Mouse (Mus musculus): ENCODE results near the gene Gper1. TPM values are rescaled to one million over a fixed set of nuclear protein-coding genes. Genes with fewer than 3 reads are reported as not detected.

Gene Gper1
- polyA plus RNA-seq, 1 experiment from 2014 or later, result 1.2 TPM

DNA sequence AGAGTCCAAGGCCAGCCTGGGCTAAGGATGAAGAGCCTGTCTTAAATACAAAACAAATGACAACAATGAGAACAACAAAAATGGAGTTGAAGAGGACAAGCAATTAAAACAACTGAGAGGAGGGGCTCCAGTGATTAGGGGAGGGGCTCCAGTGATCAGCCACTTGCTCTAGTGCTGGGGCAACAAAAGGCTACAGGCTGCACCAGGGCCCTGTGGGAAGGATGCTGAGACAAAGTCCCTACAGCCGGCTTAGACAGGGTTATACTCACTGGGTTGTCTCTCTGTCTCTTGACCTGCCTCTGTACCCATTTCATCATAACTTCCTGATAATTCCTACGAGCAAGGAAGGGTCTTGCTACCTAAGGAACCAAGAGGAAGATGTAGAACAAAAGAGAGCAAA, 4.8 kb upstream of the Gper1 start:
- no peaks in the 10 kb centered on the region for H3K27me3 ChIP-seq
- peaks cover 9% of the 10 kb centered on the region for H3K36me3 ChIP-seq
- 78% methylated on average over 2 of the region's 2 CpGs for WGBS
- no peak overlapping the region for H3K4me2 ChIP-seq
- no peak overlapping the region for H3K27ac ChIP-seq
- H3K9me3 ChIP-seq, result 0 out of 2 replicates have a peak, but pooled peaks cover 3% of the 10 kb centered on the region
- ATAC-seq (ENCODE audit: insufficient number of reproducible peaks, insufficient read depth, low FRiP score, low TSS enrichment, low read depth), result no peak
- H3K4me3 ChIP-seq, result no peak overlapping the region
- peaks cover 7% of the 10 kb centered on the region for H3K4me1 ChIP-seq
- H3K9ac ChIP-seq, result no peak overlapping the region

DNA sequence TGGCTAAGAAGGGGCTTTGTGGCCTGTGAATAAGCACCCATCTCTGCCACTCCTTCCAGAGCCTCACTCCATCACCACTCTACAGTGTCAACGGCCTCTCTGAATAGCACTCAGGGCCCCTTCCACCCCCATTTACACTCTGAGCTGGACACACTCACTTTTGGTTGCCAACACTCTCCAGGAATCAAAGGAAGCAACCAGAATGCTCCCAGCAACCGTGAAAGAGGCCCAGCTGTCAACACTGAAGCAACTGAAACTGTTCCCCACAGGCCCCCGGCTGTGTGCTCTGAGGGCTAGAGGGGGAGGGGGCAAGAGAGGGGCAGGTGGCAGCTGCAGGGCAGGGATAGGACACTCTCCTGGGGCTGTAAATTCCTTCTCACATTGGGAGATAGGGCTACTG, 4.3 kb upstream of the Gper1 start:
- Histone ChIP-seq H3K36me3 (peaks cover 9% of the 10 kb centered on the region), H3K9me3 (0 out of 2 replicates have a peak, but pooled peaks cover 3% of the 10 kb centered on the region), H3K4me1 (peaks cover 10% of the 10 kb centered on the region), H3K27me3 (no peaks in the 10 kb centered on the region), H3K9ac (no peak overlapping the region), H3K4me2 (no peak overlapping the region), H3K4me3 (no peak overlapping the region), H3K27ac (no peak overlapping the region)
- WGBS, result 43% methylated on average over 3 of the region's 3 CpGs
- ATAC-seq (ENCODE audit: insufficient number of reproducible peaks, insufficient read depth, low FRiP score, low TSS enrichment, low read depth), result no peak

DNA sequence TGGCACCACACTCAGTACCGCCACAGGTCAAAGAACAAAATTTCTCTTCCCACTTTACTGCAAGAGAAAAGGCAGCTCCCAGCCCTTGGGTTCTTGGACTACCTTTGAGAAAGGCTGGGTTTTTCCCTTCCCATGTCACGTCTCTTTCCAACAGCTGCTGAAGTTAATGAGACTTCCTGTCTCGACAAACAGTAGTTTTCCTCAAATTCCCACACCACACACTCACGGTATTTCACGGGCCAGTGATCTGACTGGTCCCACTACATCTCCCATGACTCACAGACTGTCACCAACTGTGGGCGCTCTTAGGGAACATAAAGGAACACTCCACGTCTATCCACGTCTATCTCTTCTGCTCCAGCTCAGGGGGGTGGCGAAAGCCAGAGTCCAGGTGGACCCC, 2.2 kb downstream of the Gper1 start:
- H3K27me3 ChIP-seq, result no peaks in the 10 kb centered on the region
- H3K4me1 ChIP-seq, result peaks cover 15% of the 10 kb centered on the region
- H3K4me2 ChIP-seq, result no peak overlapping the region
- H3K36me3 ChIP-seq, result peaks cover 3% of the 10 kb centered on the region; the same call in 1 of the 2 replicates
- H3K4me3 ChIP-seq, result no peak overlapping the region
- 77% methylated on average over 9 of the region's 9 CpGs for WGBS
- H3K9ac ChIP-seq, result no peak overlapping the region
- no peak overlapping the region for H3K27ac ChIP-seq
- ATAC-seq (ENCODE audit: insufficient number of reproducible peaks, insufficient read depth, low FRiP score, low TSS enrichment, low read depth), result no peak
- no peaks in the 10 kb centered on the region for H3K9me3 ChIP-seq

DNA sequence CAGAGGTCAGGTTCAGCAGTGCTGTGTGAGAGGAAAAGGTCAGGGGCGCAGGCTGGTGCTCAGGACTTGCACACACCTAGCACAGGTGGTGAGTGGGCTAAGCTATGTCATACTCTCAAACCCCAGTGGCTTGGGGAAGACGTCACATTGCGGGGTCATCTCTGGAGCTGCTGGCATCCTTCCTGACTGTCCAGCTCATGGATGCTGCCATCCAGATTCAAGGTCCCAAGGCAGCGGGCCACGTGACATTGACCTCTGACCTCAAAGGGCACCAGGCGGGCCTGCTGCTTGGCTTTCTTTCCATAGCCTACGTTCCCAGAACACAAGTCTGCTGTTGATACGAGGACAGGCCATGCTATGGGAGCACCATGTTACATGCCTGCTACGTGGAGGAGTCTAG, 4.0 kb downstream of the Gper1 start:
- H3K36me3 ChIP-seq, result peaks cover 3% of the 10 kb centered on the region; the same call in 1 of the 2 replicates
- H3K9ac ChIP-seq, result no peak overlapping the region
- WGBS, result 90% methylated on average over 9 of the region's 9 CpGs
- no peaks in the 10 kb centered on the region for H3K27me3 ChIP-seq
- H3K4me2 ChIP-seq, result no peak overlapping the region
- H3K9me3 ChIP-seq, result no peaks in the 10 kb centered on the region
- no peak overlapping the region for H3K4me3 ChIP-seq
- H3K27ac ChIP-seq, result no peak overlapping the region
- H3K4me1 ChIP-seq, result peaks cover 20% of the 10 kb centered on the region
- ATAC-seq (ENCODE audit: insufficient number of reproducible peaks, insufficient read depth, low FRiP score, low TSS enrichment, low read depth), result no peak

DNA sequence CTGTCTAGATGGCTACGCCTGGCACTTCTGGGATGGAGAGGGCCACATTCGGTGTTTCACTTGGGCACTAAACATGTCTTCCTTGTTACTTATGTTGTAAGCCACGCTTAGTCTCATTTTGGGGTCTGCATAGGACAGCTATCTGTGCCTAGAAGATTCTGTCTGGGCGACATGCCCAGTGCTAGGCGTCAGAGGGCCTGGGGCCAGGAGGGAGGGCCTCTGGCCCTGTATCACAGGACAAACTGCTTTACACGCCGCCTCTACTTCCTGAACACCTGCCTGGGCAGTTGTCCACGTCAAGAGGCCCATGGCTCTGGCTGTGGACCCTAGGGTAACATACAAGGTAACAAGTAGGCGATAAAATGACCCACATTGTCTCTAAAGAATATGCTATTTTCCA, 5.0 kb downstream of the Gper1 start:
- 84% methylated on average over 9 of the region's 9 CpGs for WGBS
- no peak for ATAC-seq (ENCODE audit: insufficient number of reproducible peaks, insufficient read depth, low FRiP score, low TSS enrichment, low read depth)
- peaks cover 19% of the 10 kb centered on the region for H3K4me1 ChIP-seq

DNA sequence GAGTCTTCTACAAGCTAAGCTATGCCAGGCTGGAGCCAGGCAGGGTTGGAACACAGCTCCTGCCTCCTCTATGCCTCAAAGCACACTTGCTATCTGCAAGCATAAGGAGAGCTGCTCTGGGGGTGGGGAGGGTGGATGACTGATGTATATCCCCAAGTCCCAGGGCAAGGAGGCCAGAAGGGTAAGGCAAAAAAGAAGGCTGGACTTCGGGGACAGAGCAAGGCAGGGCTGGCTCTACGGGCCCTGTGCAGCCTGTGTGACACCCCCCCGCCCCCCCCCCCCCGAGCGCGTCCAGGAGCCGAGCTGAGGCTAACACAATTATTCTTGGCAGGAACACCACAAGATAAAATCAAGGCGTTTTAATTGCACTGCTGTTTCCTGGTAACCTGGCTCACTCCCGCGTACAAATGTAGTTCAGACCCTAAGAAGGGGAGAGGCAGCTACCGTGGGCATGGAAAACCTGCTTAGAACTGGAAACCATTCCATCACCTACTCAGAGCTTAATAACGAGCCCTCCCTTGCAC, 6.9 kb downstream of the Gper1 start:
- Histone ChIP-seq H3K4me3 (no peak overlapping the region), H3K4me1 (peaks cover 15% of the 10 kb centered on the region; the same call in 1 of the 2 replicates), H3K9me3 (no peaks in the 10 kb centered on the region), H3K36me3 (peaks cover 3% of the 10 kb centered on the region; the same call in 1 of the 2 replicates), H3K9ac (no peak overlapping the region), H3K4me2 (no peak overlapping the region), H3K27me3 (no peaks in the 10 kb centered on the region), H3K27ac (no peak overlapping the region)
- no peak for ATAC-seq (ENCODE audit: insufficient number of reproducible peaks, insufficient read depth, low FRiP score, low TSS enrichment, low read depth)
- WGBS, result 41% methylated on average over 12 of the region's 12 CpGs

More for the DNA sequence above, 5.0 kb downstream of the Gper1 start:
- Histone ChIP-seq H3K9me3 (no peaks in the 10 kb centered on the region), H3K4me3 (no peak overlapping the region), H3K27ac (no peak overlapping the region), H3K36me3 (peaks cover 3% of the 10 kb centered on the region; the same call in 1 of the 2 replicates), H3K27me3 (no peaks in the 10 kb centered on the region), H3K9ac (no peak overlapping the region), H3K4me2 (no peak overlapping the region)

DNA sequence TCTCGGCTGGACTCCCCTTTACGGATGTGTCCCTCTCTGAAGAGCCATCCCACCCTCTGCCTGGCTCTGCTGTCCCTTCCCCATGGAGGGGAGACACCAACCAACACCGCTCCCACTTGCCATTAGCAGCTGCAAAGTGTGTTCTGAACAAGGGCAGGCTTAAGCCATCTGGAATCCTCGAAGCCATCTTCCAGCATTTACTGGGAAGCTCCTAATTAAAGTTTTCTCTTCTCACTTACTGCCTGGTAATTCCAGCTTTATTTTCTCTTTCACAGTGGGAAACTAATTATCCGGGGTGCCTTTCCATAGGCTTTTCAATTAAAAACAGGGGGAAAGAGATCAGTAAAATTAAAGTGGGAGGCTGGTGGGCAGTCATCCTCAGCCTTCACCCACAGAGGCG, 9.4 kb downstream of the Gper1 start:
- Histone ChIP-seq H3K9me3 (no peaks in the 10 kb centered on the region), H3K4me2 (no peak overlapping the region), H3K4me1 (peaks cover 15% of the 10 kb centered on the region; the same call in 1 of the 2 replicates), H3K9ac (no peak overlapping the region), H3K36me3 (0 out of 2 replicates have a peak, but pooled peaks cover 3% of the 10 kb centered on the region), H3K27ac (no peak overlapping the region), H3K27me3 (no peaks in the 10 kb centered on the region), H3K4me3 (no peak overlapping the region)
- no peak for ATAC-seq (ENCODE audit: insufficient number of reproducible peaks, insufficient read depth, low FRiP score, low TSS enrichment, low read depth)
- WGBS, result 60% methylated on average over 6 of the region's 6 CpGs

DNA sequence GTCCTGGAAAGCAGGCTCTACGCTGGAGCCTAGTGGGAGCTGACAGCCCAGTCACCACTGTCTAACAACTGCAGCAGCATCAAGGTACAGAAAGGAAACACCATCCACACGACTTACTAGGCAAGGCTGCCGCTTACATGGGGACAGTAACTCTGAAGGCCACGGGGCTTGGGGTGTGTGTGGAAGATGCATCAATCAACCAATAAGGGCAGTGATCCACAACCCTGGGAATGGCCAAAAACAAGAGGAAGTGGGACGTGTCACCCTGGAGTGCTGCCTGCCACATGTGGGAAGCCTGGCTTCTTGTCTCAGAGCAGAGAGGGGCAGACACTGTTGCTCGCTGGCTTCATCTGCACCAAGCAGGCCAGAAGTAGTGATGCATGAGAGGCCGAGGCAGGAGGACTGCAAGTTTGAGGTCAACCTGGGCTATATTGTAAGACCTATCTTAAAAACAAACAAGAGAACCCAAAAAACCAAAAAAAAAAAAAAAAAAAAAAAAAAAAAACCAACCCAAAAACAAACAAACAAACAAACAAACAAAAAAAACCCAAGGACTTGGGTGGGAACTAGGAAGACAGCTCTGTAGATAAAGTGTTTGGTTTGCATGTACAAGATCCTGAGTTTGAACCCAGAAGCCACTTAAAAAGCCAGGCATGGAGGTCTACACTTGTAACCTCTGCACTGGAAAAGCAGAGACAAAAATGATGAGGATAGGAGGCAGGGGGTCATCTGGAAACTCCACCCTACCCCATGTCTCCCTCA, 10.0 kb downstream of the Gper1 start:
- WGBS, result 57% methylated on average over 7 of the region's 7 CpGs
- Histone ChIP-seq H3K4me2 (no peak overlapping the region), H3K27me3 (no peaks in the 10 kb centered on the region), H3K9ac (no peak overlapping the region), H3K4me3 (no peak overlapping the region), H3K36me3 (0 out of 2 replicates have a peak, but pooled peaks cover 3% of the 10 kb centered on the region), H3K9me3 (no peaks in the 10 kb centered on the region), H3K4me1 (peaks cover 15% of the 10 kb centered on the region; the same call in 1 of the 2 replicates), H3K27ac (no peak overlapping the region)
- ATAC-seq (ENCODE audit: insufficient number of reproducible peaks, insufficient read depth, low FRiP score, low TSS enrichment, low read depth), result no peak

DNA sequence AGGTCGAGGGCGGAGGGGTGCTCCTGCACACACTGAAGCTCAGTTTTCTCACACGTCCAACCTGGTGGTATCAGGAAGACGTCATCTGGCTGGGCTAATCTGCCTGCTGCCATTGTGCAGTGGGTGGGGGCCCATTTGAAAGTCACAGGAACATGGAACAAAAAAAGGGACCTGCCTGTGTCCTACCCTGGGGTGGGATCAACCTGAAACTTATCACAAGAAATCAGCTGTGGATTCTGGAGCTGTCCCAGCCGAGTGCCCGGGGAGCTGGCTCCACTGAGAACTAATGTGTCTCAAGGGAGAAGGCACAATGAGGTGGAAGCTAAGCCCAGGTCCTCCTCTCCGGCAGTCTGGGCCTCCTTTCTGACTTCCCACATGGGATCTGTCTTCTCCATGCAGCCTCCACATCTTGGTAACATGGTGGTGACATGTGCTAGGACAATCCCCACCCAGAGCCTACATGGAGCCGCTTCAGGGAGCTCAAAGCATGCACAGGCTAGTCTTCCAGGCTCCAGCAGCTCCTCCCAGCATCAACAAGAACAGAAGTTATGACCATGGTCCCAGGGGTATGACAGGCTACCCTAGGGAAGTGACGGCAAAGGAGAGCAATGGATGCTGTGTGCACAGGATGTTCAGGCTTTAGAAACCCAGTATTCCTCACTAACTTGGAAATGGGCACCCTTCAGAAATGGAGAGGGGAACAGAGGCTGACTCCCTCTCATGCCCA, 11.1 kb downstream of the Gper1 start:
- ATAC-seq (ENCODE audit: insufficient number of reproducible peaks, insufficient read depth, low FRiP score, low TSS enrichment, low read depth), result no peak
- Histone ChIP-seq H3K36me3 (0 out of 2 replicates have a peak, but pooled peaks cover 3% of the 10 kb centered on the region), H3K4me3 (no peak overlapping the region), H3K4me2 (no peak overlapping the region), H3K9me3 (no peaks in the 10 kb centered on the region), H3K27ac (no peak overlapping the region), H3K4me1 (peaks cover 15% of the 10 kb centered on the region; the same call in 1 of the 2 replicates), H3K27me3 (no peaks in the 10 kb centered on the region), H3K9ac (no peak overlapping the region)
- 74% methylated on average over 9 of the region's 9 CpGs for WGBS

DNA sequence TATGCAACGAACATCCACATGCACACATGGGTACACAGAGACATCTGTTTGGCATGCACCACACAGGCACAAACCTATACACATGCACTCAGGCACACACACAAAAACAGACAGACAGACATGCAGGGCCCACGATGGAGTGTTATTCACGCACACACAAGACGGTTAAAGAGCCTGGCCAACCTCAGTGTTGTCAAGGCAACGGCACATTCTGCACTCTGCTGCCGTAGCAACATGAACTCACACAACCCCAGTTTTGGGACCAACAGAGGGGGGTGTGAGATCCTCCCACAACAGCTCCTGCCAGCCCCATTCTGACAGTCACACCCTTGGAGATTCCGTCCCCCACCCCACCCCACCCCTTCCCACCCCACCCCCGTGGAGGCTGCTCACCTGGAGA, 12.0 kb downstream of the Gper1 start:
- ATAC-seq (ENCODE audit: insufficient number of reproducible peaks, insufficient read depth, low FRiP score, low TSS enrichment, low read depth), result no peak

DNA sequence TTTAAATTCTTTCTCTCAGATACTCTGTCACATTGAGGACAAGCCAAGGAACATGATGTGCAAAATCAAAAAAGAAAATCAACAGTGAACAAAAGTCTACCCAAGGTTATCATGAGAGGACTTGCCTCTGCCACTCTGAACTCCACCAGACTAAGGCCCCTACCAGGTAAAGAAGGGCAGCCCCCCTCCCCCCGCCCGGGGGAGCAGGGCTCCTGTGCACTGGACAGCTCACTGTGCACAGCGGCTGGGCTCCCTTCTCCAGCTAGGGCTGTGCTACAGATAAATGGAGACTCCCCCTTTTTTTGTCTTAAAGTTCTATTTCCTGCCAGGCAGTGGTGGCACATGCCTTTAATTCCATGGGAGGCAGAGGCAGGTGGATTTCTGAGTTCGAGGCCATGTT, 14.8 kb downstream of the Gper1 start:
- ATAC-seq (ENCODE audit: insufficient number of reproducible peaks, insufficient read depth, low FRiP score, low TSS enrichment, low read depth), result no peak
- 0 out of 2 replicates have a peak, but pooled peaks cover 3% of the 10 kb centered on the region for H3K36me3 ChIP-seq
- H3K9ac ChIP-seq, result no peak overlapping the region
- H3K4me2 ChIP-seq, result no peak overlapping the region
- no peaks in the 10 kb centered on the region for H3K9me3 ChIP-seq
- H3K4me1 ChIP-seq, result peaks cover 2% of the 10 kb centered on the region; the same call in 1 of the 2 replicates
- no peak overlapping the region for H3K27ac ChIP-seq
- no peak overlapping the region for H3K4me3 ChIP-seq
- no peaks in the 10 kb centered on the region for H3K27me3 ChIP-seq
- WGBS, result 91% methylated on average over 4 of the region's 4 CpGs

More for the DNA sequence above, 12.0 kb downstream of the Gper1 start:
- Histone ChIP-seq H3K36me3 (0 out of 2 replicates have a peak, but pooled peaks cover 3% of the 10 kb centered on the region), H3K4me1 (peaks cover 7% of the 10 kb centered on the region; the same call in 1 of the 2 replicates), H3K9me3 (no peaks in the 10 kb centered on the region), H3K4me2 (no peak overlapping the region), H3K9ac (no peak overlapping the region), H3K27ac (no peak overlapping the region), H3K27me3 (no peaks in the 10 kb centered on the region), H3K4me3 (no peak overlapping the region)
- WGBS, result 55% methylated on average over 8 of the region's 8 CpGs

Measured in embryonic facial prominence, embryonic 13.5 days (tissue).